ENCODE assay signal across 9 mouse cellular contexts in genomic region chr11:72029143-72029542, GRCm38 (mm10). TPM values are rescaled to one million over a fixed set of nuclear protein-coding genes. Genes with fewer than 3 reads are reported as not detected.
DNase-seq lines count a peak whose midpoint lies in the region; ATAC-seq and TF ChIP-seq lines count a peak whose summit lies in the region.
"Had no signal": no experiment of that assay in that cellular context is flagged by ENCODE, and none has a peak within 500 bp of the region (broad histone marks: within the 10 kb centered on the region; RNA-seq: fewer than 3 reads in every experiment).

No protein-coding gene starts in this region.

- WGBS in hindbrain, embryonic 10.5 days: 22% methylated on average over 23 of the region's 23 CpGs
- WGBS in hindbrain, embryonic 12.5 days: 25% methylated on average over 23 of the region's 23 CpGs
- WGBS in hindbrain, embryonic 14.5 days: 22% methylated on average over 23 of the region's 23 CpGs
- 22% methylated on average over 23 of the region's 23 CpGs for WGBS in midbrain, embryonic 13.5 days

- TF ChIP-seq CTCF in E14TG2a.4 (conservative IDR thresholded peaks at IDR 0.05; ENCODE audit: low read length): peak; percentile 19

- no peak overlapping the region for H3K4me2 ChIP-seq in hindbrain, embryonic 12.5 days (replicated peaks)
- no peak overlapping the region for H3K4me2 ChIP-seq in hindbrain, embryonic 14.5 days (replicated peaks)
- no peak overlapping the region for H3K4me2 ChIP-seq in midbrain, embryonic 13.5 days (replicated peaks)

- no peak overlapping the region for H3K9ac ChIP-seq in hindbrain, embryonic 12.5 days
- H3K9ac ChIP-seq in hindbrain, embryonic 14.5 days: no peak overlapping the region
- no peak overlapping the region for H3K9ac ChIP-seq in midbrain, embryonic 13.5 days (replicated peaks)

- ATAC-seq in hindbrain, embryonic 12.5 days (ENCODE audit: low FRiP score): no peak
- ATAC-seq in hindbrain, embryonic 14.5 days (ENCODE audit: low FRiP score): no peak
- ATAC-seq in midbrain, embryonic 13.5 days: peak; percentile 47; the same call in 1 of the 2 replicates
- no peak for ATAC-seq in megakaryocyte-erythroid progenitor cell, adult 5-6 weeks (replicated peaks; ENCODE audit: low FRiP score, low TSS enrichment, poor library complexity, severe bottlenecking)

- H3K36me3 ChIP-seq in hindbrain, embryonic 10.5 days: no peaks in the 10 kb centered on the region
- H3K36me3 ChIP-seq in hindbrain, embryonic 12.5 days: no peaks in the 10 kb centered on the region
- no peaks in the 10 kb centered on the region for H3K36me3 ChIP-seq in E14TG2a.4 (ENCODE audit: insufficient read depth, low read length)
- no peaks in the 10 kb centered on the region for H3K36me3 ChIP-seq in hindbrain, embryonic 14.5 days (replicated peaks; ENCODE audit: control insufficient read depth, insufficient read depth)
- H3K36me3 ChIP-seq in midbrain, embryonic 13.5 days: no peaks in the 10 kb centered on the region

- H3K27me3 ChIP-seq in hindbrain, embryonic 10.5 days (ENCODE audit: insufficient read depth, poor library complexity, severe bottlenecking): peaks cover 27% of the 10 kb centered on the region
- H3K27me3 ChIP-seq in hindbrain, embryonic 12.5 days: peaks cover 15% of the 10 kb centered on the region
- peaks cover 44% of the 10 kb centered on the region for H3K27me3 ChIP-seq in E14TG2a.4 (ENCODE audit: insufficient read depth, low read length)
- peaks cover 10% of the 10 kb centered on the region; the same call in 1 of the 2 replicates for H3K27me3 ChIP-seq in hindbrain, embryonic 14.5 days (ENCODE audit: control insufficient read depth, insufficient read depth, low read length)
- peaks cover 19% of the 10 kb centered on the region for H3K27me3 ChIP-seq in midbrain, embryonic 13.5 days

- no peaks in the 10 kb centered on the region for H3K9me3 ChIP-seq in hindbrain, embryonic 10.5 days
- H3K9me3 ChIP-seq in hindbrain, embryonic 12.5 days (replicated peaks): no peaks in the 10 kb centered on the region
- H3K9me3 ChIP-seq in E14TG2a.4 (ENCODE audit: low read length): peaks cover 12% of the 10 kb centered on the region; the same call in 1 of the 2 replicates
- H3K9me3 ChIP-seq in hindbrain, embryonic 14.5 days (ENCODE audit: control insufficient read depth, low read length): no peaks in the 10 kb centered on the region
- H3K9me3 ChIP-seq in midbrain, embryonic 13.5 days: no peaks in the 10 kb centered on the region

- H3K4me1 ChIP-seq in hindbrain, embryonic 10.5 days (replicated peaks): peaks cover 8% of the 10 kb centered on the region
- 0 out of 2 replicates have a peak, but pooled peaks cover 2% of the 10 kb centered on the region for H3K4me1 ChIP-seq in hindbrain, embryonic 12.5 days
- peaks cover 29% of the 10 kb centered on the region for H3K4me1 ChIP-seq in E14TG2a.4 (replicated peaks; ENCODE audit: low read depth, low read length)
- H3K4me1 ChIP-seq in hindbrain, embryonic 14.5 days (replicated peaks; ENCODE audit: control insufficient read depth, insufficient read depth, low read length): 0 out of 2 replicates have a peak, but pooled peaks cover 4% of the 10 kb centered on the region
- peaks cover 6% of the 10 kb centered on the region; the same call in 1 of the 2 replicates for H3K4me1 ChIP-seq in midbrain, embryonic 13.5 days (replicated peaks)

- no peak overlapping the region for H3K4me3 ChIP-seq in hindbrain, embryonic 10.5 days
- H3K4me3 ChIP-seq in hindbrain, embryonic 12.5 days: no peak overlapping the region
- no peak overlapping the region for H3K4me3 ChIP-seq in E14TG2a.4 (replicated peaks; ENCODE audit: low read length)
- no peak overlapping the region for H3K4me3 ChIP-seq in hindbrain, embryonic 14.5 days (replicated peaks; ENCODE audit: low read length)
- no peak overlapping the region for H3K4me3 ChIP-seq in midbrain, embryonic 13.5 days (replicated peaks)

- DNase-seq in hindbrain, embryonic 10.5 days (ENCODE audit: low spot score): peak; percentile 67
- peak; percentile 71 for DNase-seq in R1 (ENCODE audit: low read depth, low spot score)
- peak; percentile 64 for DNase-seq in hindbrain, embryonic 14.5 days (ENCODE audit: low spot score)
- no peak for DNase-seq in gastrocnemius, adult 18-20 months (ENCODE audit: low spot score)

- H3K27ac ChIP-seq in hindbrain, embryonic 10.5 days: no peak overlapping the region
- H3K27ac ChIP-seq in hindbrain, embryonic 12.5 days: no peak overlapping the region
- H3K27ac ChIP-seq in hindbrain, embryonic 14.5 days: no peak overlapping the region
- H3K27ac ChIP-seq in midbrain, embryonic 13.5 days: no peak overlapping the region

RNA-seq across cellular contexts. Expression of gene Aipl1, which starts 8.2 kb away (rescaled TPM):
- 0.31 and 0.55 TPM in 2 replicates for polyA plus RNA-seq in hindbrain, embryonic 10.5 days (2016; fragmentation: Nextera tagmentation; extraction: Ambion mirVana)
- polyA plus RNA-seq in hindbrain, embryonic 12.5 days (2016; fragmentation: Nextera tagmentation; extraction: Ambion mirVana): 0.25 and 0.40 TPM in 2 replicates
- not detected in 2 replicates for polyA plus RNA-seq in hindbrain, embryonic 14.5 days (2014; fragmentation: Nextera tagmentation; extraction: Ambion mirVana)
- polyA plus RNA-seq in midbrain, embryonic 13.5 days (2015; fragmentation: Nextera tagmentation; extraction: Ambion mirVana): 0.43 and 0.63 TPM in 2 replicates
- not detected in 2 replicates for total RNA-seq in megakaryocyte-erythroid progenitor cell, adult 5-6 weeks (2014; fragmentation: Nextera tagmentation)
- 0.08 and 0.61 TPM in 2 replicates for total RNA-seq in megakaryocyte-erythroid progenitor cell, adult 5-6 weeks (2017)
- total RNA-seq in gastrocnemius, adult 18-20 months (2021): not detected
- total RNA-seq: layer of hippocampus, postnatal 25 days had no signal

RNA-seq across cellular contexts. Expression of gene Pimreg, which starts 12.7 kb away (rescaled TPM):
- 228 and 229 TPM in 2 replicates for polyA plus RNA-seq in hindbrain, embryonic 10.5 days (2016; fragmentation: Nextera tagmentation; extraction: Ambion mirVana)
- 98.6 and 104 TPM in 2 replicates for polyA plus RNA-seq in hindbrain, embryonic 12.5 days (2016; fragmentation: Nextera tagmentation; extraction: Ambion mirVana)
- 26.8 and 30.2 TPM in 2 replicates for polyA plus RNA-seq in hindbrain, embryonic 14.5 days (2014; fragmentation: Nextera tagmentation; extraction: Ambion mirVana)
- 79.0 and 80.7 TPM in 2 replicates for polyA plus RNA-seq in midbrain, embryonic 13.5 days (2015; fragmentation: Nextera tagmentation; extraction: Ambion mirVana)
- 2.3 and 7.1 TPM in 2 replicates for total RNA-seq in megakaryocyte-erythroid progenitor cell, adult 5-6 weeks (2014; fragmentation: Nextera tagmentation)
- 3.1 and 3.6 TPM in 2 replicates for total RNA-seq in megakaryocyte-erythroid progenitor cell, adult 5-6 weeks (2017)
- total RNA-seq in gastrocnemius, adult 18-20 months (2021): not detected
